Mouse (Mus musculus): ENCODE measurements around the gene Dmrtc1a.
"Not testable (repeated sequence)": the region's sequence is repeated elsewhere in the genome, so short reads cannot be mapped to it uniquely, and the experiment has no call there.

Gene Dmrtc1a

DNA sequence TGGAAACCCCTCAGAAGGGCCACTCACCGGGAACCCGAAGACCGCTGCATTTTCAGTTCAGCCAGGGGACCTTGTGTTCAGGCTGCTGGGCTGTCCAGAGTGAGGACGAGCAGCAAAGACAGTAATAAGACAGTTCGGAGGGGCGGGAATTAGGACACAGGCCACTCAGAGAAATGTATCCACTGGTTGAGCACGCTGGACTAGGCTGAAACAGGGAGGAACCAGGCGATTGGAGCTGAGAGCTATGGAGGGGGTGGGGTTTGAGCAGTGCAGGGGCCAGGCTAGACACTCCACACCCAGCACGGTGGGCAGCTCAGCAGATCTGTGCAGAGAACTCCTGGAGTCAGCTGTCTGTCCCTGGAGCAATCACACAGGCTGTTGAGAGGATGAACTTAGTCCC, at the start of gene Dmrtc1a, which contains the start of gene 1700011M02Rik:
Dmrtc1a (minus strand) TSS at position 101 of the 400 bp plus-strand sequence.
1700011M02Rik (plus strand) TSS at position 319 of the 400 bp plus-strand sequence.
- not testable (repeated sequence) for DNase-seq

DNA sequence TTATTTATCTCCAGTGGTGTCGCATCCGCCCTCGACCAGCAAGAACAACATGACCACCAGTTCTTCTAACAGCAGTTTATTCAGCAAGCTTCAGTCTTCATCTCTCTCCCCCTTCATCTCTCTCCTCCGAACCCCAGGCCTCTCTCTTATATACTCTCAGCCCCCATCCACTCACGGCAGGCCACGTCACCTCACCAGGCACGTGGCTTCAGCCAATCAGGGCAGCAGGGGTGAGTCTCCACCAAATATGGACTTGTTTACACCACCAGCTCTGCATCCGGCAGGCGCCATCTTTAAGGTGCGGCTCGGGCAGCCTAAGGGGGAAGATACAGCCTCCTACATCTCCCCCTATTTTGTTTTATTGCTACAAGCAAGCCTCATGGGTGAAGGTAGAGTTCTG, 41.6 kb upstream of the Dmrtc1a start:
- not testable (repeated sequence) for DNase-seq

DNA sequence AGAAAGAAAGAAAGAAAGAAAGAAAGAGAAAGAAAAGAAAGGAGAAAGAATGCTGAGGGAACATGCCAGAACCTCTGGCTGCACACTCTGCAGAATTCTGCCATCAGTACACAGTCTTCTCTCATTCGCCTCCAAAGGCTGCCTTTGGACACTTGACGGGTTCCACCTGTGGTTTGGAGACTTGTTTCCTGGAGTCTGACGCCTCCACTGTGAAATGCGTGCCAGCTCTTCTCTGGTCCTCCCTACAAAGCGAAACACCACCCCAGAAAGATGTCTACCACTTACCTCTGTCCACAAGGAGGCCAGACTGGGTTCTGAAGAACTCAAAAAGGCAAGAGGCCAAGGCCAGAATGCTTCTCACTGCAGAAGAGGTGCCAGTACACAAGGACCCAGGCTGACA, 28.3 kb upstream of the Dmrtc1a start:
- peak; percentile 1 for DNase-seq

DNA sequence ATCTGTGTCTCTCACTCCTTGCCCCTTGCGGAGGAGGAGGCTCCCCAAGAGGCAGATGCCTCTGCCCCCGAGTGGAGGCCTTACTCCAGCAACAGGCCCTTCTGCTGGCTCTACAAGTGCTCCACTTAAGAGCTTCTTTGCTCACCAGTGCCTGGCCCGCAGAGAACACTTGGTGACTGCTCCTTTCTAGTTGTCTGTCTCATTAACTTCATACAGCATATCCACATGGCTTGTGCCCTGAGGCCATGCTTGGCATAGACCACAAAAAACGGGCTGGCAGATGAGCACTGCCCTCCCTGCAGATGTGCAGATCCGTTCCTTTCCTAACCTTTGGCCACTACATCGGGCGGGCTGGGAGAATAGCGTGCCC, 25.9 kb upstream of the Dmrtc1a start:
- DNase-seq, result no peak

DNA sequence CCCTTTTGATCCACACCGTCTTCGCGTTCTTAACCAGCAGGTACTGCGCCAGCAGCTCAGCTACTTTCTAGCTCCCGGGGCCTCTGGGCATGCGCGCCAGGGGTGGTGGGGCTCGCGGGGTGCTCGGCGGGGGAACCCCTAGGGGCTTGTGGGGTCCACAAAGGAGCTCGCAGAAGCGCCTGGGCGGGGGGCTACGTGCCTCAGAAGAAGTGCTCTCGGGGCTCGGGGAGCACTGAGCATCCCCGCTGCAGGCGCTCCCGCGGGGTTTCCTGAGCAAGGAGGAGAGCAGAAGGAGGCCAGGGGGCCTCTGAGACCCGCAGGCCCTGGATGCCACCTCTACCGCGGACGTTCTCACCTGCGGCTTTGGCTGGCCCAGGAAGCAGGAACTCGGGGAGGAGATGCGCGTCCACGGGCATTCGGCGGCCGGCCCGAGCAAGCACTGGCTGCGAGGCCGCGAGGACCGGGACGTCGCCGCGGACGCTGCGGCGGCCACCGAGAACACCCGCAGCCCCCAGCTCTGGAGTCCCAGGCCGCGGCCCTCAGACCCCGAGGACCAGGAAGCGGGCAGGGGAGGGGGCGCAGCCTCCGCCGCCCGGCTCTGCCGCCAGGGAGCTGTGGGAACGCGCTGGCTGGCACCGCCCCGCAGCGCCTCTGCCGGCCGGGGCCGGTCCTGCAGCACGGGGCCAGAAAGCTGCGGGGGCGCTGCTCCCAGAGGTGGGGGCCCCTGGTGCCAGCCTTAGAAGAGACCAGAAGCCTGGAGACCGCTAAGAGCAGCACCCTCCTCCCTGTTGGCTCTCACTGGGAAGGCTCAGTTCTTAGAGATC, 25.3 kb upstream of the Dmrtc1a start:
- DNase-seq, result peak; percentile 19

DNA sequence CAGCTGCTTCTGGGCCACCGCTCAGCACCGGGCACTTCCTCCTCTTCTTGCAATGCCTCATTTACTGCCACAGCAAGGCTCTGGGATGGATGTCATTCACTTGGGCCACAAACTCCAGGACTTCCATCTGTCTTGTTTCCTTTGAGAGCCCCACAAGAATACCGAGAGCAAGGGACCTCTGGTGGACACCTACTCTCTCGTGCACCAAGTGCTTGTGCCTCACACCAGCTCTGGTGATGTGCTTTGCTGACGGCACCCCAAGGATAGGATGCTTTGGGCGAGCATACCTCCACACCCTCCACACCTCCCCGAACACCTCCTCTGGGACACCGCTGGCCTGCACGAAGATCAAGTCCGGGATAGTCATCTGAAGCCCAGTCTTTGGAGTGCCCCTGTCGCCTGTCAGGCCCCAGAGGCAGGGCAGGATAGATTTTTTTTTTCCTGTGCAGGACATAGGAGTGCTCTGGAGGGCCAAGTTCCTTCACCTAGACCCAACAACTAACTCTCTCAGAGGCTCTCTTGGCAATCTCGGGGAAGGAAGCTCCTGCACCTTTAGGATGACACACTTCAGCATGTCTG, 24.6 kb upstream of the Dmrtc1a start:
- no peak for DNase-seq

DNA sequence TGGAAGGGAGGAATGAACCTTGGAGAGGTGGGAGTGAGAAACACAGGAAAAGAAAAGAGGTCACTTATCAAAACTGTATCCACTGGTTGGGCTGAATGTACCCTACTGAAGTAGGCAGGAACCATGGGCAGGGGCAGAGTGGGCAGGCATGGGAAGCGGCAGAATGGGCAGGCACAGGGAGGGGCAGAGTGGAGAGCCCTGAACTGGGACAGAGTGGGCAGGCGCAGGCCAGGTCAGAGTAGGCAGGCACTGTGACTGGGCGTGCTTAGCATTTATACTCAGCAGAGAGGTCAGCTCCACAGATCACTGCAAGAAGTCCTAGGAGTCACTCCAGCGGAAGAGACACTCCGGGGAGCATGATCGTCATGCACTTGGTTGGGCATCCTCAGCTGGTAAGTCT, 19.6 kb upstream of the Dmrtc1a start, which contains the start of gene 1700018G05Rik:
1700018G05Rik (plus strand) TSS at position 301 of the 400 bp plus-strand sequence.
- not testable (repeated sequence) for DNase-seq

DNA sequence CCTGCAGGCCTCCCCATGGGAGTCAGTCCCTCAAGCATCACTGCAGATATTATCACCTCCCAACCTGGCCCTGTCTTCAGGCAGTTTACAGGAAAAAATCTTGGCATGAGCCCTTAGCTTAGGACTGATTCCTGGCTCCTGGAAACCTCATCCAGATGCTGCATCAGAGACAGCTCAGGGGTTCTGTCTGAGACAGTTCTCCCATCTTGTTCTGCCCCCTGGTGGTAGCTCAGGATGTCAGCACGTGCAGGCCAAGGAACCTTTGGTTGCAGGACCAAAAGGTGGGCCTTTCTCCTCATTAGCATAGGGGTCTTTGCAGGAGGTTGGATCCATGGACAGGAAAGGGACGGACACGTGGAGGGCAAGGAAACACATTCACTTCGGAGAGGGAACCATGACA, 18.2 kb upstream of the Dmrtc1a start:
- peak; percentile 32 for DNase-seq

DNA sequence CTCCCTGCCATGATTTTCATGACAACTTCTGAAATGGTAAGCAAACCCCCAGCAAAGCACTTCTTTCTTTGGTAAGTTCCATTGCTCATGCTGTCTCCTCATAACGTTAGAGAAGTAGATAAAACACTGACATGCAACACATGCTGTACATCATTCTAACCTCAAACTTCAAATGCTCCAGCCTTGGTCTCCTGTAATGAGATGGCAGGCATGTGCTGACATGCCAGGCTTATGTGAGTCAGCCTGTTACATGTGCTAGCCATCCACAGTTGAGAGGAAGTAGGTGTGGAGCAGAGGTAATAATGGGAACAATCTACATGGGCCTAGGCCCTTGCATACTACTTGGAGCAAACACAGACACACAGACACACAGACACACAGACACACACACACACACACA, 6.3 kb upstream of the Dmrtc1a start:
- DNase-seq, result not testable (repeated sequence)

DNA sequence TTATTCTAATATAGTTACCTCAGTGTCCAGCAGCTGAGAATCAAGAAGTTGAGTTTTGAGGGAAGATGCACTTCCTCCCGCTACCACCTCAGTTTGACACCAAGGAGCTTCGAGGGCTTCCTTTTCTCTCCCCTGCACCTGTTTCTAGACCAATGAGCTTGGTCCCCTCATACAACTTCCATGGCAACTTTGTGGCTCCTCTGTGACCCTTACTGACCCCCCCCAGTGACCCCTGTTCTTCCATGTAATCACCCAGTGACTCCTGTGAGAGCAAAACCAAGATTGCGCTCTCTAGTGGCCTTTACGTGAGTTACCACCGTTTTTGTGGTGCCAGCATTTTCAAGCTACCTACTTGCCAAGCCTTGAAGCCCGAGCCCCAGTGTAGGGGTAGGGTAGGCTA, 40.6 kb downstream of the Dmrtc1a start, which contains the start of gene 1700031F05Rik:
1700031F05Rik (minus strand) TSS at position 101 of the 400 bp plus-strand sequence.
- DNase-seq, result no peak

DNA sequence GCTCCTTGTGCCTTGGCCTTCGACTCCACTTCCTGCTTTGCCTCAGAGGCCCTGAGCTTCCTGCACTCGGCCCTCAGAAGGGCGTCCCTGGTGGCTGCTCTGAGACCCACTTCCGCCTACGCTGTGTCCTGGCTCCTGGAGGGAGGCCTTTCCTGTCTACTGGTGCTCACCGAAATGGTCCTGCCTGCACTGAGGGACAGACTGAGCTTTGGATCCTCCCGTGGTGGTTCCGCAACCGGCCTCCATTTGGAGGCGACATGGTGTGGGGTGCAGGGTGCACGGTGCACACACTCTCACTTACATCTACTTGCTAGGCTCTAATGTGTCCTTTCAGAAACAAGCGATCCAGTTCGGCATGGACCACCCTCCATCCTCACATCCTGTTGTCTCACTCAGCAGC, 54.0 kb downstream of the Dmrtc1a start, which contains the start of gene Dmrtc1c2:
Dmrtc1c2 (minus strand) TSS at position 101 of the 400 bp plus-strand sequence.
- DNase-seq, result not testable (repeated sequence)
